ENCODE assay signal across 8 mouse cellular contexts in the genomic region with DNA sequence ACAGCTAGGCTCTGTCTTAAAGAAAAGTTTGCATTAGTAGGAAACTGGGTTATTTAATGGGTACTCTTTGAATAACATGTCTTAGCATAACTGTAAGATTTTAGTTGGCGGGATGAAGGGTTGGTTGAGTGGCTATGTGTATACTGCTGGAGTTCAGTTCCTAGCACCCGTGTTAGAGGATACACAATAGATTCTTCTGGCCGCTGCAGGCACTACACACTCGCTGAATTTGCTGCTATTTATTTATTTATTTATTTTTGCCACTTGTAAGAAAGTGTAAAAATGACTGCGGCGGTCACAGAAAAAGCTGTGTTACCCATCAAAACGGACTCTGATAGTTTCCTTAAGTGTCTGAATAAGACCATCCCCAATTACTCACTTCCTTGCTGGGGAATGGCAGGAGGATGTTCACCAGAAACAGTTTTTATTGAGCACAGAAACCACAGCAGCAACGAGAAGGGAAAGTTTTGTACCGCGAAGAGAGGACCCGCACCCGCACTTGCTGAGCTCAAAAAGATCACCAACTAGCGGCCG. TPM values are rescaled to one million over a fixed set of nuclear protein-coding genes. Genes with fewer than 3 reads are reported as not detected.
DNase-seq lines count a peak whose midpoint lies in the region; ATAC-seq and TF ChIP-seq lines count a peak whose summit lies in the region.

No protein-coding gene starts in this region.

- no peak for TF ChIP-seq EP300 in lung, postnatal 0 days (IDR thresholded peaks at IDR 0.05)

- peak overlapping the region; percentile 69 for H3K9ac ChIP-seq in lung, postnatal 0 days (replicated peaks; ENCODE audit: low read depth)
- H3K9ac ChIP-seq in embryonic facial prominence, embryonic 12.5 days, result peak overlapping the region; percentile 68
- peak overlapping the region; percentile 71 for H3K9ac ChIP-seq in midbrain, embryonic 12.5 days (replicated peaks)

- no peaks in the 10 kb centered on the region for H3K27me3 ChIP-seq in lung, postnatal 0 days (replicated peaks; ENCODE audit: insufficient read depth, low read length)
- H3K27me3 ChIP-seq in embryonic facial prominence, embryonic 12.5 days, result no peaks in the 10 kb centered on the region
- H3K27me3 ChIP-seq in midbrain, embryonic 12.5 days, result no peaks in the 10 kb centered on the region

- no peaks in the 10 kb centered on the region for H3K36me3 ChIP-seq in lung, postnatal 0 days (ENCODE audit: insufficient read depth, low read length)
- peaks cover 8% of the 10 kb centered on the region for H3K36me3 ChIP-seq in embryonic facial prominence, embryonic 12.5 days
- H3K36me3 ChIP-seq in midbrain, embryonic 12.5 days, result peaks cover 9% of the 10 kb centered on the region

- peaks cover 9% of the 10 kb centered on the region; the same call in 1 of the 2 replicates for H3K4me1 ChIP-seq in lung, postnatal 0 days (ENCODE audit: insufficient read depth, low read depth, low read length)
- peaks cover 12% of the 10 kb centered on the region for H3K4me1 ChIP-seq in embryonic facial prominence, embryonic 12.5 days
- peaks cover 15% of the 10 kb centered on the region for H3K4me1 ChIP-seq in midbrain, embryonic 12.5 days

- H3K9me3 ChIP-seq in lung, postnatal 0 days (ENCODE audit: low read length), result no peaks in the 10 kb centered on the region
- H3K9me3 ChIP-seq in embryonic facial prominence, embryonic 12.5 days, result no peaks in the 10 kb centered on the region
- H3K9me3 ChIP-seq in midbrain, embryonic 12.5 days, result no peaks in the 10 kb centered on the region

- ATAC-seq in lung, postnatal 0 days, result peak; percentile 12; the same call in 1 of the 2 replicates
- 0 out of 2 replicates have a peak, but pooled peaks have one; percentile 7 for ATAC-seq in embryonic facial prominence, embryonic 12.5 days (ENCODE audit: insufficient number of reproducible peaks, insufficient read depth, low FRiP score, low TSS enrichment)
- ATAC-seq in midbrain, embryonic 12.5 days (ENCODE audit: low FRiP score, low read depth), result no peak
- no peak for ATAC-seq in monocyte, adult 5-6 weeks (replicated peaks; ENCODE audit: insufficient number of reproducible peaks, low FRiP score, low TSS enrichment, poor library complexity, severe bottlenecking)

- peak; percentile 5; the same call in 1 of the 2 replicates for TF ChIP-seq CTCF in lung, postnatal 0 days (IDR thresholded peaks at IDR 0.05)

- peak overlapping the region; percentile 93 for H3K27ac ChIP-seq in lung, postnatal 0 days (ENCODE audit: low read length)
- peak overlapping the region; percentile 93 for H3K27ac ChIP-seq in embryonic facial prominence, embryonic 12.5 days
- peak overlapping the region; percentile 75 for H3K27ac ChIP-seq in midbrain, embryonic 12.5 days (replicated peaks)

- WGBS in lung, postnatal 0 days, result under 1% methylated on average over 14 of the region's 14 CpGs
- WGBS in embryonic facial prominence, embryonic 12.5 days, result 2% methylated on average over 14 of the region's 14 CpGs
- WGBS in midbrain, embryonic 12.5 days, result 3% methylated on average over 14 of the region's 14 CpGs

- peak overlapping the region; percentile 72 for H3K4me2 ChIP-seq in lung, postnatal 0 days (replicated peaks; ENCODE audit: low read depth, low read length)
- peak overlapping the region; percentile 60 for H3K4me2 ChIP-seq in embryonic facial prominence, embryonic 12.5 days (replicated peaks)
- H3K4me2 ChIP-seq in midbrain, embryonic 12.5 days (replicated peaks), result peak overlapping the region; percentile 56

- intact Hi-C loops in left cerebral cortex, postnatal 14 days (cut with DNase I), result no loop called here

- peak overlapping the region; percentile 63 for H3K4me3 ChIP-seq in lung, postnatal 0 days (ENCODE audit: low read depth, low read length)
- H3K4me3 ChIP-seq in embryonic facial prominence, embryonic 12.5 days, result peak overlapping the region; percentile 79
- peak overlapping the region; percentile 83 for H3K4me3 ChIP-seq in midbrain, embryonic 12.5 days

- DNase-seq in lung, postnatal 0 days (ENCODE audit: low spot score), result peak; percentile 64
- DNase-seq in lung, postnatal 36 days, result no peak
- DNase-seq in hindlimb bud, embryonic 11.5 days (ENCODE audit: extremely low spot score, low read depth, low spot score), result peak; percentile 12
- DNase-seq in gastrocnemius, postnatal 4 days (ENCODE audit: low spot score in 2 of 2), result no peak
- DNase-seq in left cerebral cortex, postnatal 14 days (ENCODE audit: low spot score in 2 of 2), result no peak

RNA-seq across cellular contexts. Expression of a gene that starts 0.7 kb away (rescaled TPM):
- 62.4 and 64.3 TPM in 2 replicates for polyA plus RNA-seq in lung, postnatal 0 days (2015; fragmentation: Nextera tagmentation; extraction: Ambion mirVana)
- polyA plus RNA-seq in embryonic facial prominence, embryonic 12.5 days (2016; fragmentation: Nextera tagmentation; extraction: Ambion mirVana), result 94.8 and 99.6 TPM in 2 replicates
- polyA plus RNA-seq in midbrain, embryonic 12.5 days (2016; fragmentation: Nextera tagmentation; extraction: Ambion mirVana), result 109 and 115 TPM in 2 replicates
- total RNA-seq in monocyte, adult 5-6 weeks (2017), result 35.9 to 66.9 TPM (median 54.0 TPM) in 3 replicates
- 10 to 100 TPM; 24.3 to 31.2 TPM for total RNA-seq in gastrocnemius, postnatal 4 days (2021)
- 10 to 100 TPM; 45.0 to 48.3 TPM for total RNA-seq in left cerebral cortex, postnatal 14 days (2021)

RNA-seq across cellular contexts. Expression of a gene that starts 4.7 kb away (rescaled TPM):
- 42.3 and 45.1 TPM in 2 replicates for polyA plus RNA-seq in lung, postnatal 0 days (2015; fragmentation: Nextera tagmentation; extraction: Ambion mirVana)
- polyA plus RNA-seq in embryonic facial prominence, embryonic 12.5 days (2016; fragmentation: Nextera tagmentation; extraction: Ambion mirVana), result 63.7 and 65.0 TPM in 2 replicates
- polyA plus RNA-seq in midbrain, embryonic 12.5 days (2016; fragmentation: Nextera tagmentation; extraction: Ambion mirVana), result 60.3 and 62.0 TPM in 2 replicates
- total RNA-seq in monocyte, adult 5-6 weeks (2017), result 6.2 to 7.9 TPM (median 6.5 TPM) in 3 replicates
- 10 to 100 TPM; 14.2 to 15.0 TPM for total RNA-seq in gastrocnemius, postnatal 4 days (2021)
- total RNA-seq in left cerebral cortex, postnatal 14 days (2021), result 10 to 100 TPM; 25.3 to 25.5 TPM

RNA-seq across cellular contexts. Expression of a gene that starts 27.8 kb away (rescaled TPM):
- polyA plus RNA-seq in lung, postnatal 0 days (2015; fragmentation: Nextera tagmentation; extraction: Ambion mirVana), result 11.5 and 11.9 TPM in 2 replicates
- 34.8 and 34.9 TPM in 2 replicates for polyA plus RNA-seq in embryonic facial prominence, embryonic 12.5 days (2016; fragmentation: Nextera tagmentation; extraction: Ambion mirVana)
- polyA plus RNA-seq in midbrain, embryonic 12.5 days (2016; fragmentation: Nextera tagmentation; extraction: Ambion mirVana), result 33.9 and 36.5 TPM in 2 replicates
- total RNA-seq in monocyte, adult 5-6 weeks (2017), result 31.9 to 41.6 TPM (median 36.1 TPM) in 3 replicates
- total RNA-seq in gastrocnemius, postnatal 4 days (2021), result 10 to 100 TPM; 18.2 to 20.8 TPM
- total RNA-seq in left cerebral cortex, postnatal 14 days (2021), result 10 to 100 TPM; 22.5 to 22.9 TPM

RNA-seq across cellular contexts. Expression of a gene that starts 28.1 kb away (rescaled TPM):
- polyA plus RNA-seq in lung, postnatal 0 days (2015; fragmentation: Nextera tagmentation; extraction: Ambion mirVana), result 1.2 and 1.4 TPM in 2 replicates
- polyA plus RNA-seq in embryonic facial prominence, embryonic 12.5 days (2016; fragmentation: Nextera tagmentation; extraction: Ambion mirVana), result 2.0 and 3.0 TPM in 2 replicates
- 3.6 and 4.8 TPM in 2 replicates for polyA plus RNA-seq in midbrain, embryonic 12.5 days (2016; fragmentation: Nextera tagmentation; extraction: Ambion mirVana)
- 1.5 TPM in 1 of 3 replicates, not detected in the others for total RNA-seq in monocyte, adult 5-6 weeks (2017)
- total RNA-seq in gastrocnemius, postnatal 4 days (2021), result 1 to 10 TPM in 1 of 2 experiments, under 1 TPM in 1; 0.70 to 2.1 TPM
- total RNA-seq in left cerebral cortex, postnatal 14 days (2021), result 100 to 1,000 TPM; 121 to 134 TPM

RNA-seq across cellular contexts. Expression of a gene that starts 38.5 kb away (rescaled TPM):
- polyA plus RNA-seq in lung, postnatal 0 days (2015; fragmentation: Nextera tagmentation; extraction: Ambion mirVana), result 38.6 and 41.7 TPM in 2 replicates
- 36.8 and 40.5 TPM in 2 replicates for polyA plus RNA-seq in embryonic facial prominence, embryonic 12.5 days (2016; fragmentation: Nextera tagmentation; extraction: Ambion mirVana)
- polyA plus RNA-seq in midbrain, embryonic 12.5 days (2016; fragmentation: Nextera tagmentation; extraction: Ambion mirVana), result 38.4 and 48.4 TPM in 2 replicates
- total RNA-seq in monocyte, adult 5-6 weeks (2017), result 7.1 to 23.6 TPM (median 18.8 TPM) in 3 replicates
- total RNA-seq in gastrocnemius, postnatal 4 days (2021), result 10 to 100 TPM; 32.0 to 36.5 TPM
- 10 to 100 TPM; 36.7 to 47.3 TPM for total RNA-seq in left cerebral cortex, postnatal 14 days (2021)

Comparison
In these comparisons a context has a peak if more than half of its experiments do, and no peak if none do; other contexts are left out.
1. DNase-seq: peak in lung, postnatal 0 days (single experiment) and hindlimb bud, embryonic 11.5 days (single experiment); none in lung, postnatal 36 days (single experiment), gastrocnemius, postnatal 4 days (0 of 2) and left cerebral cortex, postnatal 14 days (0 of 2).
2. ATAC-seq: peak in lung, postnatal 0 days (single experiment) and embryonic facial prominence, embryonic 12.5 days (single experiment); none in midbrain, embryonic 12.5 days (single experiment) and monocyte, adult 5-6 weeks (single experiment).
3. Peak in every context shown above with its lines, with median percentiles within 50 percentile points of each other: H3K27ac ChIP-seq, H3K4me2 ChIP-seq, H3K4me3 ChIP-seq and H3K9ac ChIP-seq.